Mouse (Mus musculus) hindbrain, embryonic 14.5 days (tissue): Measurements from ENCODE around the gene Dyrk1a. TPM values are rescaled to one million over a fixed set of nuclear protein-coding genes. Genes with fewer than 3 reads are reported as not detected.

Source experiments
- ATAC-seq: fragments of 200-750 bp; cut with Nextera tagmentation; 2 replicates; pipeline ENCODE4 v1.8.0; 2017; ENCODE audit warnings: moderate number of reproducible peaks, mild to moderate bottlenecking, moderate TSS enrichment, moderate library complexity; ENCODE audit not compliant: low FRiP score
- DNase-seq: peaks from one replicate; pipeline ENCODE4 v3.0.0-alpha.2; 2015; ENCODE audit warnings: low spot score
- H3K27ac ChIP-seq: fragments of 300-500 bp; sonication (generic); 2 replicates; pipeline ENCODE4 v1.5.1; 2014; ENCODE audit warnings: mild to moderate bottlenecking, moderate library complexity
- H3K27me3 ChIP-seq: fragments of 300-500 bp; sonication (generic); 2 replicates; pipeline ENCODE4 v1.6.1; 2014; ENCODE audit warnings: mild to moderate bottlenecking, low read length, mixed read lengths; ENCODE audit not compliant: control insufficient read depth, insufficient read depth
- H3K36me3 ChIP-seq: fragments of 300-500 bp; sonication (generic); replicated peaks from 2 replicates; pipeline ENCODE4 v1.6.1; 2014; ENCODE audit not compliant: control insufficient read depth, insufficient read depth
- H3K4me1 ChIP-seq: fragments of 300-500 bp; sonication (generic); replicated peaks from 2 replicates; pipeline ENCODE4 v1.6.1; 2014; ENCODE audit warnings: antibody characterized with exemption, low read length, mixed read lengths; ENCODE audit not compliant: control insufficient read depth, insufficient read depth
- H3K4me2 ChIP-seq: fragments of 300-500 bp; sonication (generic); replicated peaks from 2 replicates; pipeline ENCODE4 v1.6.1; 2014; ENCODE audit warnings: mild to moderate bottlenecking, moderate library complexity
- H3K4me3 ChIP-seq: fragments of 300-500 bp; sonication (generic); replicated peaks from 2 replicates; pipeline ENCODE4 v1.5.1; 2014; ENCODE audit warnings: mild to moderate bottlenecking, low read length
- H3K9ac ChIP-seq: fragments of 300-500 bp; sonication (generic); 2 replicates; pipeline ENCODE4 v1.6.1; 2014
- H3K9me3 ChIP-seq: fragments of 300-500 bp; sonication (generic); 2 replicates; pipeline ENCODE4 v1.6.1; 2016; ENCODE audit warnings: low read length; ENCODE audit not compliant: control insufficient read depth
- WGBS: fragments of 180-500 bp; shearing (Covaris S2); extraction: QIAGEN DNeasy Blood & Tissue Kit; methylation state at CpG from one replicate; pipeline ENCODE4 v1.1.7; 2014; 5-methylcytosine and 5-hydroxymethylcytosine counted together
- polyA plus RNA-seq: library from polyadenylated mRNA; unstranded; fragments of >200 nt; fragmentation: Nextera tagmentation; extraction: Ambion mirVana; gene quantifications from 2 replicates; pipeline ENCODE4 v1.2.1, GENCODE M21; 2014

Gene Dyrk1a
- polyA plus RNA-seq, 1 experiment from 2014 or later, result 14.0 TPM

DNA sequence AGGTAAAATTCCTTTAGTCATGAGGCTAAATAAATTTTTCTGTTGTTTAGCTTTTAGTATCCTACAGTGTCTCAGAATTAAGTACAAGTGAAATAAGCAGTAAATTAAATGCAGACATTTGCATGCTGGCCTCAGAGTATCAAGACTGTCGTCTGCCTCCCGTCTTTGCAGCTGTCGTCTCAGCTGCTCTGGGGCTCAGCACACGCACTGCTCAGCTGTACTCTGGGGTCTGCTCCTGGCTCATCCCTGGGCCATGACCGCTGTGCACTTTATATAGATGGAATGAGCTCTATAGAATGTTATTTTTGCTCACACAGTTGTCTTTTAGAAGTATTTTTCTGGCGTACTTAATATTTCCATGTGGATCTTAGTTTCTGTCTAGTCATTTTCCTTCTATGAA lies 85.3 kb downstream of the Dyrk1a start:
- Histone ChIP-seq H3K9ac (no peak overlapping the region), H3K27me3 (no peaks in the 10 kb centered on the region), H3K4me2 (no peak overlapping the region), H3K4me1 (peaks cover 28% of the 10 kb centered on the region), H3K9me3 (no peaks in the 10 kb centered on the region), H3K36me3 (0 out of 2 replicates have a peak, but pooled peaks cover 2% of the 10 kb centered on the region), H3K27ac (no peak overlapping the region; the same call in 1 of the 2 replicates), H3K4me3 (no peak overlapping the region)
- ATAC-seq, result no peak
- WGBS, result 37% methylated on average over 6 of the region's 6 CpGs
- no peak for DNase-seq

- no peak overlapping the region for H3K27ac ChIP-seq
- H3K36me3 ChIP-seq, result peaks cover 11% of the 10 kb centered on the region; the same call in 1 of the 2 replicates
- DNase-seq (no peak), ATAC-seq (no peak)
- no peak overlapping the region for H3K4me2 ChIP-seq
- H3K27me3 ChIP-seq, result no peaks in the 10 kb centered on the region
- no peaks in the 10 kb centered on the region for H3K9me3 ChIP-seq
- no peak overlapping the region for H3K9ac ChIP-seq
- H3K4me1 ChIP-seq, result peaks cover 28% of the 10 kb centered on the region
- 77% methylated on average over 7 of the region's 7 CpGs for WGBS
- H3K4me3 ChIP-seq, result no peak overlapping the region
Observed at GRCm38 (mm10) chr16:94656891-94657290, 87.1 kb downstream of the Dyrk1a start.

- Histone ChIP-seq H3K9me3 (no peaks in the 10 kb centered on the region), H3K27ac (no peak overlapping the region), H3K4me2 (no peak overlapping the region), H3K27me3 (no peaks in the 10 kb centered on the region), H3K9ac (no peak overlapping the region), H3K4me3 (no peak overlapping the region), H3K36me3 (peaks cover 11% of the 10 kb centered on the region; the same call in 1 of the 2 replicates), H3K4me1 (peaks cover 24% of the 10 kb centered on the region)
- ATAC-seq, result no peak
- 93% methylated on average over 7 of the region's 7 CpGs for WGBS
- DNase-seq, result no peak
Observed at GRCm38 (mm10) chr16:94659394-94659793, 89.6 kb downstream of the Dyrk1a start.

DNA sequence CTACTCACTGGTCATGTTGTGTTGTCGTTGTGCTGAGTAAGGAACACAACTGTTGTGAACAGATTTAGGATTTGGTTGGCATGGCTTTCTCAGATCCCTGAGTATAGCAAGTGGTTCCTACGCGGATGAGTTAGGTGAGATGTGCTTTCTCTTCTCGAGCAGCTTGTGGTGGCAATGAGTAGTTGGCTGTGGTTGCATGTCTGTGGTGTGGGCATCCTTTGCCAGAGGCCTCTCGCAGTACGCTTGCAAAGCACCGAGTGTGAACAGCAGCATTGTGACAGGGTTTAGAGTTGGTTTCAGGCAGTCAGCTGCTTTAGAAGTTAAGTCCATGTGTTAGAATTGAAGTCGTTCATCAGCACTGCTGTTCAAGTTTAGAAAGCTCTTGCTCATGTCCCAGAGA lies 90.4 kb downstream of the Dyrk1a start:
- H3K36me3 ChIP-seq, result peaks cover 11% of the 10 kb centered on the region
- peaks cover 19% of the 10 kb centered on the region for H3K4me1 ChIP-seq
- no peak overlapping the region for H3K4me2 ChIP-seq
- H3K9me3 ChIP-seq, result no peaks in the 10 kb centered on the region
- DNase-seq (no peak), ATAC-seq (no peak)
- H3K27me3 ChIP-seq, result no peaks in the 10 kb centered on the region
- H3K27ac ChIP-seq, result no peak overlapping the region
- H3K4me3 ChIP-seq, result no peak overlapping the region
- WGBS, result 94% methylated on average over 8 of the region's 8 CpGs
- H3K9ac ChIP-seq, result no peak overlapping the region

- no peaks in the 10 kb centered on the region for H3K27me3 ChIP-seq
- no peak for ATAC-seq
- H3K4me3 ChIP-seq, result no peak overlapping the region
- H3K27ac ChIP-seq, result no peak overlapping the region
- no peak overlapping the region for H3K9ac ChIP-seq
- H3K4me2 ChIP-seq, result no peak overlapping the region
- DNase-seq, result no peak
- H3K9me3 ChIP-seq, result no peaks in the 10 kb centered on the region
- H3K36me3 ChIP-seq, result peaks cover 54% of the 10 kb centered on the region
- 95% methylated on average over 4 of the region's 4 CpGs for WGBS
- H3K4me1 ChIP-seq, result no peaks in the 10 kb centered on the region
Observed at GRCm38 (mm10) chr16:94667557-94667956, 97.7 kb downstream of the Dyrk1a start.

DNA sequence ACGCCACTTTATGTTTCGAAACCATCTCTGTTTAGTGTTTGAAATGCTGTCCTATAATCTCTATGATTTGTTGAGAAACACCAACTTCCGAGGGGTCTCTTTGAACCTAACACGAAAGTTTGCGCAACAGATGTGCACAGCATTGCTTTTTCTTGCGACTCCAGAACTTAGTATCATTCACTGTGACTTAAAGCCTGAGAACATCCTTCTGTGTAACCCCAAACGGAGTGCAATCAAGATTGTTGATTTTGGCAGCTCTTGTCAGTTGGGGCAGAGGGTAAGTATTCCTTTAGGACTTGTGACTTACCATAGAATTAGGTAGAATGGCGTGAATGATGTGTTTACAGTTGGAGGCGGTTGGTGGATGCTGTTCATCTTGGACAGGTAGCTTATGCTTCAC lies 101.5 kb downstream of the Dyrk1a start:
- no peak for DNase-seq
- no peak overlapping the region for H3K9ac ChIP-seq
- H3K36me3 ChIP-seq, result peaks cover 65% of the 10 kb centered on the region

DNA sequence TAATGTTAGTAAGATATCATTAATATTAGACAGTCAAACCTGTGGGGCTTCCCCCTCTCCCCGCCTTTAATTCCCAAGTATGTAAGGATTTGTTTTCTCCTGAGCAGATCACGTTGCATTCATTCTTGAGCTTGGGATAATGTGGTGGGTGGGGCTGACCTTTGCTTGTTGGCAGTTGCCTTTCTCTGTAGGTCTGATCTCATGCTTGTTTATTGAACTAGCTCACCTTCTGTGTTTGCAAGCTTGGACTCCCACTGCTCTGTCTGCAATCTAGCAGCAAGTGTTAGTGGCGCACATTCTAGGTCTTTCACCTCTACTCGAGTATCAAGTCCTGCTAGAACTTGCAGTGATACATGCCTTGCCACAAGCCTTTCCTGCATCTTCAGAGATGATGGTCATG lies 111.1 kb downstream of the Dyrk1a start:
- no peaks in the 10 kb centered on the region for H3K27me3 ChIP-seq
- H3K9me3 ChIP-seq, result no peaks in the 10 kb centered on the region
- H3K4me3 ChIP-seq, result no peak overlapping the region
- ATAC-seq, result no peak
- H3K36me3 ChIP-seq, result peaks cover 36% of the 10 kb centered on the region
- WGBS, result 67% methylated on average over 4 of the region's 4 CpGs
- H3K4me2 ChIP-seq, result no peak overlapping the region
- no peak overlapping the region for H3K27ac ChIP-seq
- no peak overlapping the region for H3K9ac ChIP-seq
- no peak for DNase-seq
- no peaks in the 10 kb centered on the region for H3K4me1 ChIP-seq

More for the DNA sequence above, 101.5 kb downstream of the Dyrk1a start:
- Histone ChIP-seq H3K27me3 (no peaks in the 10 kb centered on the region), H3K9me3 (no peaks in the 10 kb centered on the region), H3K4me1 (no peaks in the 10 kb centered on the region), H3K4me2 (no peak overlapping the region), H3K27ac (no peak overlapping the region), H3K4me3 (no peak overlapping the region)
- WGBS, result 94% methylated on average over 9 of the region's 9 CpGs
- no peak for ATAC-seq

GRCm38 (mm10) chr16:94681760-94682159 lies 112.0 kb downstream of the Dyrk1a start:
- ATAC-seq (no peak), DNase-seq (no peak)
- H3K4me3 ChIP-seq, result no peak overlapping the region
- H3K9ac ChIP-seq, result no peak overlapping the region
- H3K9me3 ChIP-seq, result no peaks in the 10 kb centered on the region
- peaks cover 45% of the 10 kb centered on the region for H3K36me3 ChIP-seq
- no peak overlapping the region for H3K27ac ChIP-seq
- WGBS, result 97% methylated on average over 4 of the region's 4 CpGs
- H3K4me2 ChIP-seq, result no peak overlapping the region
- no peaks in the 10 kb centered on the region for H3K4me1 ChIP-seq
- H3K27me3 ChIP-seq, result no peaks in the 10 kb centered on the region

DNA sequence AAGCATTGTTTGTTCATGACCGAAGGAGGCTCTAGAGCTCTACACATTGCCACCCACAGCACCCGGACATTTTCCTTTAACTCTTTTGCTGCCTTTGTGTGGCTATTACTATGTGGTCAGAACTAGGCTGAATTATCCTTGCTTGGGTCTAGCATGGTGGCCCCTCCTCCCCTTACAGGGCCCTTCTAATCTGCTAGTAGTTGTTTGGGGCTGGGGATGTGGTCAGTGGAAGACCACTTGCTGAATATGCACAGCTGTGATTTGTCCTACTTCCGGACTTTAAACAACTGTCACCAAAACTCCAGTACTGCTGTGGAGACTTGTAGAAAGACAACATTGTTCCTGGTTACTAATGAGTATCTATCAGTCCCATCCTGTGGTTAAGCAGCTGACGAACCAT lies 114.2 kb downstream of the Dyrk1a start:
- DNase-seq, result no peak
- Histone ChIP-seq H3K27ac (no peak overlapping the region), H3K9ac (no peak overlapping the region), H3K27me3 (no peaks in the 10 kb centered on the region), H3K4me1 (no peaks in the 10 kb centered on the region), H3K9me3 (no peaks in the 10 kb centered on the region), H3K4me2 (no peak overlapping the region), H3K36me3 (peaks cover 55% of the 10 kb centered on the region), H3K4me3 (no peak overlapping the region)
- ATAC-seq, result no peak
- WGBS, result 84% methylated on average over 4 of the region's 4 CpGs

- no peak overlapping the region for H3K9ac ChIP-seq
- no peaks in the 10 kb centered on the region for H3K27me3 ChIP-seq
- no peak overlapping the region for H3K4me3 ChIP-seq
- no peak overlapping the region for H3K27ac ChIP-seq
- ATAC-seq (no peak), DNase-seq (no peak)
- peaks cover 61% of the 10 kb centered on the region for H3K36me3 ChIP-seq
- no peak overlapping the region for H3K4me2 ChIP-seq
- 81% methylated on average over 4 of the region's 4 CpGs for WGBS
- no peaks in the 10 kb centered on the region for H3K4me1 ChIP-seq
- H3K9me3 ChIP-seq, result no peaks in the 10 kb centered on the region
Observed at GRCm38 (mm10) chr16:94693687-94694305, 124.0 kb downstream of the Dyrk1a start.
